Mouse (Mus musculus) liver, embryonic 15.5 days (tissue): Measurements from ENCODE around the gene Uso1. TPM values are rescaled to one million over a fixed set of nuclear protein-coding genes. Genes with fewer than 3 reads are reported as not detected.

Experiments
- ATAC-seq: fragments of 200-750 bp; cut with Nextera tagmentation; 2 replicates; pipeline ENCODE4 v1.8.0; 2017; ENCODE audit warnings: moderate number of reproducible peaks, mild to moderate bottlenecking, moderate library complexity; ENCODE audit not compliant: insufficient read depth
- H3K27ac ChIP-seq: fragments of 300-500 bp; sonication (generic); replicated peaks from 2 replicates; pipeline ENCODE4 v1.5.1; 2015; ENCODE audit warnings: mild to moderate bottlenecking, inconsistent platforms
- H3K27me3 ChIP-seq: fragments of 300-500 bp; sonication (generic); 2 replicates; pipeline ENCODE4 v1.6.1; 2015; ENCODE audit warnings: mild to moderate bottlenecking, inconsistent platforms
- H3K36me3 ChIP-seq: fragments of 300-500 bp; sonication (generic); replicated peaks from 2 replicates; pipeline ENCODE4 v1.6.1; 2015; ENCODE audit warnings: moderate library complexity, mild to moderate bottlenecking, inconsistent platforms
- H3K4me1 ChIP-seq: fragments of 300-500 bp; sonication (generic); replicated peaks from 2 replicates; pipeline ENCODE4 v1.6.1; 2015; ENCODE audit warnings: inconsistent platforms
- H3K4me2 ChIP-seq: fragments of 300-500 bp; sonication (generic); 2 replicates; pipeline ENCODE4 v1.6.1; 2015; ENCODE audit warnings: moderate library complexity, mild to moderate bottlenecking, inconsistent platforms
- H3K4me3 ChIP-seq: fragments of 300-500 bp; sonication (generic); replicated peaks from 2 replicates; pipeline ENCODE4 v1.5.1; 2015; ENCODE audit warnings: mild to moderate bottlenecking, inconsistent platforms
- H3K9ac ChIP-seq: fragments of 300-500 bp; sonication (generic); 2 replicates; pipeline ENCODE4 v1.6.1; 2015; ENCODE audit warnings: moderate library complexity, mild to moderate bottlenecking, inconsistent platforms
- H3K9me3 ChIP-seq: fragments of 300-500 bp; sonication (generic); replicated peaks from 2 replicates; pipeline ENCODE4 v1.6.1; 2016; ENCODE audit warnings: inconsistent platforms
- WGBS: fragments of 180-500 bp; shearing (Covaris S2); methylation state at CpG from one replicate; pipeline ENCODE4 v1.1.7; 2015; ENCODE audit warnings: mixed read lengths; ENCODE audit not compliant: insufficient replicate concordance; 5-methylcytosine and 5-hydroxymethylcytosine counted together
- polyA plus RNA-seq: library from polyadenylated mRNA; unstranded; fragments of >200 nt; fragmentation: Nextera tagmentation; extraction: Ambion mirVana; gene quantifications from 2 replicates; pipeline ENCODE4 v1.2.1, GENCODE M21; 2015

Gene Uso1
- polyA plus RNA-seq, 1 experiment from 2014 or later = 20.2 TPM

GRCm38 (mm10) chr5:92107282-92107681 lies 30.5 kb upstream of the Uso1 start:
- Histone ChIP-seq H3K9ac (no peak overlapping the region), H3K4me2 (no peak overlapping the region), H3K27me3 (peaks cover 6% of the 10 kb centered on the region), H3K4me3 (no peak overlapping the region), H3K27ac (no peak overlapping the region), H3K9me3 (no peaks in the 10 kb centered on the region), H3K4me1 (peaks cover 9% of the 10 kb centered on the region; the same call in 1 of the 2 replicates), H3K36me3 (no peaks in the 10 kb centered on the region)
- 47% methylated on average over 4 of the region's 4 CpGs for WGBS
- no peak for ATAC-seq

DNA sequence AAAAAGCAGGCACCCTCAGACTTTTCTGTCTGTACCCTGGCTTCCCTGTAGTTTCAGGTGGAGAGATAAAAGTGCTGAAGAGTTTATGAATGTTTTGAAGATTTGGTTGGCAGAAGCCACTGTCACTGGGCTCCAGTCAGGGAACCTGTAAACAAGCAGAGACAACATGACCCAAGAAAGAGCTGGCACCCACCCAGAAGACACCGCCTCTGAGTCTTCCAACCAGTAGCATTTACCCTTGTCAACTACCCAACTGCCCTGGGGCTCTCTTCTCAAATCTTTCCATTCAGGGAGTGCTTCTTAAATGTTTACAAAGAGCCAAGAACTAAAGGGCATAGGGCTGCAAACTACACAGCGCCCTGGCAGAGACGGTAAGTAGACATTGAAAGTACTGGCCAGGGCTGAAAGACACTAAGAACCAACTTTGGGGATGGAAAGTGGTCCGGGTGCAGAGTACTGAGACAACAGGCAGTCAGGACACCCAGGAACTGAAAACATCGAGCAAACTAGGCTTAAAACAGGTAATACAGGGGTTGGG lies 26.9 kb upstream of the Uso1 start:
- Histone ChIP-seq H3K9me3 (no peaks in the 10 kb centered on the region), H3K9ac (no peak overlapping the region), H3K36me3 (no peaks in the 10 kb centered on the region), H3K4me2 (no peak overlapping the region), H3K4me3 (no peak overlapping the region), H3K27ac (no peak overlapping the region), H3K27me3 (peaks cover 29% of the 10 kb centered on the region), H3K4me1 (peaks cover 35% of the 10 kb centered on the region)
- ATAC-seq = no peak
- 70% methylated on average over 5 of the region's 5 CpGs for WGBS

- Histone ChIP-seq H3K4me2 (peak overlapping the region; percentile 51), H3K4me3 (peak overlapping the region; percentile 14), H3K9me3 (no peaks in the 10 kb centered on the region), H3K4me1 (peaks cover 28% of the 10 kb centered on the region), H3K27me3 (peaks cover 29% of the 10 kb centered on the region), H3K36me3 (no peaks in the 10 kb centered on the region), H3K9ac (no peak overlapping the region), H3K27ac (no peak overlapping the region)
- ATAC-seq = no peak
- WGBS = 15% methylated on average over 6 of the region's 6 CpGs
Measured at GRCm38 (mm10) chr5:92112175-92112574, 25.6 kb upstream of the Uso1 start.

GRCm38 (mm10) chr5:92112585-92112984 lies 25.2 kb upstream of the Uso1 start:
- peak overlapping the region; percentile 14 for H3K4me3 ChIP-seq
- H3K36me3 ChIP-seq = no peaks in the 10 kb centered on the region
- peaks cover 30% of the 10 kb centered on the region for H3K4me1 ChIP-seq
- H3K9ac ChIP-seq = peak overlapping the region; percentile 15; the same call in 1 of the 2 replicates
- H3K4me2 ChIP-seq = peak overlapping the region; percentile 51
- no peaks in the 10 kb centered on the region for H3K9me3 ChIP-seq
- H3K27me3 ChIP-seq = peaks cover 29% of the 10 kb centered on the region
- ATAC-seq = no peak
- no peak overlapping the region for H3K27ac ChIP-seq
- WGBS = 9% methylated on average over 10 of the region's 10 CpGs

DNA sequence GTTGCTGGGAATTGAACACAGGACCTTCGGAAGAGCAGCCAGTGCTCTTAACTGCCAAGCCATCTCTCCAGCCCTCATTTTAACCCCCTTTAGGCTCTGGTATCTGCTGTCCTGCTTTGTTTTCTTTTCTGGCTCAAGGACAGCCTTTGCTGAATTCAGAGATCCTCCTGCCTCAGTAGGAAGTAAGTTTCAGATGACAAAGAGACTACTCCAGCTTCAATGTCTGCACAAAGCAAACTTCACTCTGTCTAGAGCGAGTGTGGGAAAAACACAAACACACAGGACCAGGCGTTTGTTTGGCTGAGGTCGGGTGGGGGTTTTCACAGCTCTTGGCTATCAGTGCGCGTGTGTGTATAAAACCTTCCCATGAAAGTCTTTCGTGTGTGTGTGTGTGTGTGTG lies 24.3 kb upstream of the Uso1 start:
- no peak overlapping the region for H3K9ac ChIP-seq
- WGBS = 66% methylated on average over 7 of the region's 7 CpGs

GRCm38 (mm10) chr5:92114223-92114622 lies 23.5 kb upstream of the Uso1 start:
- H3K4me2 ChIP-seq = peak overlapping the region; percentile 23; the same call in 1 of the 2 replicates
- H3K36me3 ChIP-seq = no peaks in the 10 kb centered on the region
- H3K27me3 ChIP-seq = peaks cover 29% of the 10 kb centered on the region
- no peak overlapping the region for H3K9ac ChIP-seq
- H3K9me3 ChIP-seq = no peaks in the 10 kb centered on the region
- ATAC-seq = 0 out of 2 replicates have a peak, but pooled peaks have one; percentile 29
- H3K4me1 ChIP-seq = peaks cover 32% of the 10 kb centered on the region
- WGBS = 26% methylated on average over 6 of the region's 6 CpGs
- H3K27ac ChIP-seq = no peak overlapping the region
- H3K4me3 ChIP-seq = no peak overlapping the region

More for the DNA sequence above, 24.3 kb upstream of the Uso1 start:
- H3K4me2 ChIP-seq = no peak overlapping the region
- no peak for ATAC-seq
- no peak overlapping the region for H3K27ac ChIP-seq
- peaks cover 32% of the 10 kb centered on the region for H3K4me1 ChIP-seq
- H3K4me3 ChIP-seq = no peak overlapping the region
- peaks cover 29% of the 10 kb centered on the region for H3K27me3 ChIP-seq
- no peaks in the 10 kb centered on the region for H3K36me3 ChIP-seq
- no peaks in the 10 kb centered on the region for H3K9me3 ChIP-seq

- Histone ChIP-seq H3K27me3 (peaks cover 29% of the 10 kb centered on the region), H3K27ac (no peak overlapping the region), H3K36me3 (no peaks in the 10 kb centered on the region), H3K9me3 (no peaks in the 10 kb centered on the region), H3K4me3 (no peak overlapping the region), H3K4me1 (peaks cover 32% of the 10 kb centered on the region), H3K4me2 (no peak overlapping the region), H3K9ac (no peak overlapping the region)
- WGBS = 44% methylated on average over 2 of the region's 2 CpGs
- ATAC-seq = no peak
Measured at GRCm38 (mm10) chr5:92114939-92115338, 22.8 kb upstream of the Uso1 start.

DNA sequence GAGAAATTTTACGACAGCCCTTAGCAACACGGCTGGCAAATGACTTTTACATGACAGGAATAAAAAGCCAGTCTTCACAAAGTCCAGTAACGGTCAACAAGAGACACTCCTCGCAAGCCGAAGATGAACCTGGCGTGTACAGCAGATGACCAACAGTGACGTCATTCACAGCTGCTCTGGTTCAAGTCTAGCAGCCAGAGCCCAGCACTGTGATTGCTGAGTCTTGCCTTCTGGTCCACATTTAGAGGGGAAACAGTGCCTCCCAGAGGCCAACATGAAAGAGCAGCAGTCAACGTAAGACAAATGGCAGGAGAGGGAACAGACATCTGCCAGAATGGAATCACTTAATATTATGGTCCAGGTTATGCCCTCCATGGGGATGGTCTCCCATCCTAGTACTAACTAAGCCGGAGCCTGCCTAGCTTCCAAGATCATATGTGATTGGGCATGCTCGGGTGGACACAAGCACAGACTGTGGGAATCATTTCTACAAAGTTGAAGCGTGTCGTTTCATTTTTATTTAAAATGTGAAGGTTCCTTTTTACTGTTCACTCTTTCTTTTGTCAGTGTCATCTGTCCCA lies 19.8 kb upstream of the Uso1 start:
- H3K4me1 ChIP-seq = peaks cover 24% of the 10 kb centered on the region
- 0 out of 2 replicates have a peak, but pooled peaks cover 4% of the 10 kb centered on the region for H3K9me3 ChIP-seq
- no peak overlapping the region for H3K4me2 ChIP-seq
- H3K27ac ChIP-seq = no peak overlapping the region
- H3K9ac ChIP-seq = no peak overlapping the region
- peaks cover 16% of the 10 kb centered on the region for H3K27me3 ChIP-seq
- ATAC-seq = 0 out of 2 replicates have a peak, but pooled peaks have one; percentile 31
- H3K4me3 ChIP-seq = no peak overlapping the region
- WGBS = 49% methylated on average over 12 of the region's 12 CpGs
- no peaks in the 10 kb centered on the region for H3K36me3 ChIP-seq

- H3K4me1 ChIP-seq = peaks cover 11% of the 10 kb centered on the region
- no peak for ATAC-seq
- H3K9me3 ChIP-seq = 0 out of 2 replicates have a peak, but pooled peaks cover 4% of the 10 kb centered on the region
- no peak overlapping the region for H3K9ac ChIP-seq
- 57% methylated on average over 4 of the region's 4 CpGs for WGBS
- no peaks in the 10 kb centered on the region for H3K36me3 ChIP-seq
- no peak overlapping the region for H3K27ac ChIP-seq
- H3K4me3 ChIP-seq = no peak overlapping the region
- H3K27me3 ChIP-seq = no peaks in the 10 kb centered on the region
- no peak overlapping the region for H3K4me2 ChIP-seq
Measured at GRCm38 (mm10) chr5:92121636-92122035, 16.1 kb upstream of the Uso1 start.

GRCm38 (mm10) chr5:92125446-92125845 lies 12.3 kb upstream of the Uso1 start:
- Histone ChIP-seq H3K9me3 (0 out of 2 replicates have a peak, but pooled peaks cover 4% of the 10 kb centered on the region), H3K36me3 (peaks cover 7% of the 10 kb centered on the region), H3K4me2 (no peak overlapping the region), H3K4me3 (no peak overlapping the region), H3K27me3 (no peaks in the 10 kb centered on the region), H3K9ac (no peak overlapping the region), H3K27ac (no peak overlapping the region), H3K4me1 (peaks cover 42% of the 10 kb centered on the region)
- ATAC-seq = no peak
- WGBS = 87% methylated on average over 3 of the region's 3 CpGs

DNA sequence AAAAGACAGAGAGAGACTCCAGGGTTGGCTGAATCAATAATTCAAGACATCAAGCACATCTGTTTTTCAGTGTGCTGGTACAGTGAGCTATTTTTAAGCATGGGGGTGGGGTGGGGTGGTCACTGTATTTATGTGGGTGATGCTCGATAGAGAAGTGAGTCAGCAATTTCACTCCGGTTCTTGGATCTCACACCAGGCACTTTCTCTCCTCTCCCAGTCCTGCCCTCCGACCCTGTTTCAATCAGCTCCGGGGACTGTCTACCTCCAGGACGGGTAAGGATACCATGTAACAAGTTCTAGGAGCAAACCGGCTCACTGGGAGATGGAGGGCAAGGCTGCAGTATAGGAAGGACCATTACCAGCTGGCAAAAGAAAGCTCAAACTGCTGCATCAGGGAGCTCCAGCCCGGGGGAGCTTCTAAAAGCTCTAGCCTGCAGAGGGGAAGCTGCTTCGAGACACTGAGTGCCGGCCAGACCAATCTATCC lies 10.6 kb upstream of the Uso1 start:
- H3K36me3 ChIP-seq = peaks cover 20% of the 10 kb centered on the region
- H3K4me2 ChIP-seq = peak overlapping the region; percentile 74
- peak overlapping the region; percentile 96 for H3K27ac ChIP-seq
- H3K9me3 ChIP-seq = 0 out of 2 replicates have a peak, but pooled peaks cover 4% of the 10 kb centered on the region
- peaks cover 46% of the 10 kb centered on the region for H3K4me1 ChIP-seq
- peak overlapping the region; percentile 73 for H3K9ac ChIP-seq
- 18% methylated on average over 9 of the region's 9 CpGs for WGBS
- H3K4me3 ChIP-seq = peak overlapping the region; percentile 64
- no peaks in the 10 kb centered on the region for H3K27me3 ChIP-seq
- ATAC-seq = peak; percentile 86
